In genomic region chr5:54796953-54797450, GRCm38 (mm10) we compare ENCODE assay signal across 7 mouse cellular contexts.
DNase-seq lines count a peak whose midpoint lies in the region; ATAC-seq and TF ChIP-seq lines count a peak whose summit lies in the region.

No protein-coding gene starts in this region.

- in situ Hi-C loops in Patski (cut with MboI; ENCODE audit: low pct_unique_long_range_greater_than_20kb) = no loop called here

- H3K36me3 ChIP-seq in forebrain, embryonic 16.5 days (ENCODE audit: control insufficient read depth, insufficient read depth) = no peaks in the 10 kb centered on the region
- H3K36me3 ChIP-seq in kidney, embryonic 14.5 days (ENCODE audit: control insufficient read depth, insufficient read depth, low read length) = no peaks in the 10 kb centered on the region
- H3K36me3 ChIP-seq in limb, embryonic 11.5 days (ENCODE audit: control insufficient read depth, insufficient read depth, low read length) = no peaks in the 10 kb centered on the region
- H3K36me3 ChIP-seq in neural tube, embryonic 15.5 days = no peaks in the 10 kb centered on the region

- no peak overlapping the region for H3K9ac ChIP-seq in forebrain, embryonic 16.5 days (replicated peaks; ENCODE audit: low read depth, low read length)
- H3K9ac ChIP-seq in kidney, embryonic 14.5 days (ENCODE audit: low read depth, low read length) = no peak overlapping the region
- H3K9ac ChIP-seq in limb, embryonic 11.5 days (ENCODE audit: low read length) = no peak overlapping the region
- no peak overlapping the region for H3K9ac ChIP-seq in neural tube, embryonic 15.5 days (replicated peaks)

- H3K4me2 ChIP-seq in forebrain, embryonic 16.5 days (ENCODE audit: low read length) = no peak overlapping the region
- H3K4me2 ChIP-seq in kidney, embryonic 14.5 days (replicated peaks; ENCODE audit: low read depth, low read length) = no peak overlapping the region
- no peak overlapping the region for H3K4me2 ChIP-seq in limb, embryonic 11.5 days (ENCODE audit: low read depth, severe bottlenecking)
- H3K4me2 ChIP-seq in neural tube, embryonic 15.5 days = no peak overlapping the region

- 27% methylated on average over 6 of the region's 6 CpGs for WGBS in forebrain, embryonic 16.5 days
- WGBS in kidney, embryonic 14.5 days = 40% methylated on average over 6 of the region's 6 CpGs
- 45% methylated on average over 6 of the region's 6 CpGs for WGBS in limb, embryonic 11.5 days
- 27% methylated on average over 6 of the region's 6 CpGs for WGBS in neural tube, embryonic 15.5 days

- DNase-seq in Patski (ENCODE audit: low read depth, low spot score) = no peak
- DNase-seq in cerebellum, adult 11 months = peak; percentile 3
- peak; percentile 65 for DNase-seq in limb, embryonic 11.5 days (ENCODE audit: low spot score)
- DNase-seq in T-cell, adult 2 months (ENCODE audit: low spot score) = no peak

- no peak overlapping the region for H3K27ac ChIP-seq in forebrain, embryonic 16.5 days (ENCODE audit: low read length)
- no peak overlapping the region for H3K27ac ChIP-seq in kidney, embryonic 14.5 days (ENCODE audit: low read depth, low read length)
- no peak overlapping the region for H3K27ac ChIP-seq in limb, embryonic 11.5 days (replicated peaks; ENCODE audit: low read depth, low read length)
- H3K27ac ChIP-seq in neural tube, embryonic 15.5 days (replicated peaks) = peak overlapping the region; percentile 23; the same call in 1 of the 2 replicates

- peak; percentile 64 for TF ChIP-seq CTCF in Patski (IDR thresholded peaks at IDR 0.05)

- no peak for ATAC-seq in Patski
- ATAC-seq in forebrain, embryonic 16.5 days = peak; percentile 98
- ATAC-seq in kidney, embryonic 14.5 days (ENCODE audit: low FRiP score, low TSS enrichment) = peak; percentile 89; the same call in 1 of the 2 replicates
- ATAC-seq in limb, embryonic 11.5 days (ENCODE audit: insufficient number of reproducible peaks, low FRiP score, low TSS enrichment, low read depth) = peak; percentile 54; the same call in 1 of the 2 replicates
- peak; percentile 93 for ATAC-seq in neural tube, embryonic 15.5 days (ENCODE audit: low FRiP score)

- CTCF ChIA-PET in Patski (lab: Charles Lee) = interaction anchor here (1.4 to 1.6 kb wide), 2 partner anchors 11 to 17 kb away, joined by 3 to 4 read pairs; no protein-coding TSS in a partner anchor

- H3K4me1 ChIP-seq in forebrain, embryonic 16.5 days (replicated peaks; ENCODE audit: control insufficient read depth, insufficient read depth, low read length) = peaks cover 3% of the 10 kb centered on the region; the same call in 1 of the 2 replicates
- H3K4me1 ChIP-seq in kidney, embryonic 14.5 days (ENCODE audit: control insufficient read depth, insufficient read depth, low read length) = no peaks in the 10 kb centered on the region
- no peaks in the 10 kb centered on the region for H3K4me1 ChIP-seq in limb, embryonic 11.5 days (ENCODE audit: control insufficient read depth, insufficient read depth, low read length)
- H3K4me1 ChIP-seq in neural tube, embryonic 15.5 days = peaks cover 11% of the 10 kb centered on the region; the same call in 1 of the 2 replicates

- H3K9me3 ChIP-seq in forebrain, embryonic 16.5 days (ENCODE audit: control insufficient read depth, low read length) = no peaks in the 10 kb centered on the region
- no peaks in the 10 kb centered on the region for H3K9me3 ChIP-seq in kidney, embryonic 14.5 days (ENCODE audit: control insufficient read depth, low read length)
- H3K9me3 ChIP-seq in limb, embryonic 11.5 days (ENCODE audit: control insufficient read depth, low read length) = no peaks in the 10 kb centered on the region
- no peaks in the 10 kb centered on the region for H3K9me3 ChIP-seq in neural tube, embryonic 15.5 days (replicated peaks)

- no peak overlapping the region for H3K4me3 ChIP-seq in forebrain, embryonic 16.5 days (replicated peaks; ENCODE audit: low read length)
- no peak overlapping the region for H3K4me3 ChIP-seq in kidney, embryonic 14.5 days (ENCODE audit: low read length)
- H3K4me3 ChIP-seq in limb, embryonic 11.5 days (ENCODE audit: low read depth, low read length) = no peak overlapping the region
- no peak overlapping the region for H3K4me3 ChIP-seq in neural tube, embryonic 15.5 days (replicated peaks)

- peaks cover 5% of the 10 kb centered on the region for H3K27me3 ChIP-seq in Patski
- H3K27me3 ChIP-seq in forebrain, embryonic 16.5 days (replicated peaks; ENCODE audit: control insufficient read depth, insufficient read depth, low read length) = no peaks in the 10 kb centered on the region
- no peaks in the 10 kb centered on the region for H3K27me3 ChIP-seq in kidney, embryonic 14.5 days (ENCODE audit: control insufficient read depth, insufficient read depth, low read length)
- H3K27me3 ChIP-seq in limb, embryonic 11.5 days (ENCODE audit: control insufficient read depth, insufficient read depth, low read length) = no peaks in the 10 kb centered on the region
- H3K27me3 ChIP-seq in neural tube, embryonic 15.5 days (replicated peaks) = no peaks in the 10 kb centered on the region

- POLR2A ChIA-PET in Patski (lab: Charles Lee) = no interaction called here

Comparison
In these comparisons a context has a peak if more than half of its experiments do, and no peak if none do; other contexts are left out.
1. DNase-seq: peak in cerebellum, adult 11 months (single experiment) and limb, embryonic 11.5 days (single experiment); none in Patski (single experiment) and T-cell, adult 2 months (single experiment).